Mouse (Mus musculus): ENCODE measurements at regions not wholly inside any gene's neighbourhood (a gene's known extent, or its start where the extent isn't known, plus 50 kb on each side); places are given as distances from the start of the nearest gene placed in this dataset.

GRCm38 (mm10) chr2:147872972-147873371 lies 173.8 kb downstream of the Foxa2 start:
- TF ChIP-seq CTCF (IDR thresholded peaks at IDR 0.05; ENCODE audit: low read depth) (no peak), EP300 (IDR thresholded peaks at IDR 0.05; ENCODE audit: low read depth) (no peak)

Measured in heart, postnatal 0 days (tissue).